Mouse (Mus musculus) heart, adult 2 months (tissue): ENCODE data around the gene Arhgap11a. TPM values are rescaled to one million over a fixed set of nuclear protein-coding genes. Genes with fewer than 3 reads are reported as not detected.

Experiments used
- DNase-seq, 2 experiments: peaks; one replicate each; pipeline ENCODE4 v3.0.0; 2021
- H3K27ac ChIP-seq: fragments of 200-600 bp; 2 replicates; pipeline ENCODE4 v1.8.1; 2022
- H3K27me3 ChIP-seq: fragments of 200-500 bp; 2 replicates; pipeline ENCODE4 v1.6.1; 2012; ENCODE audit warnings: mild to moderate bottlenecking, low read length, inconsistent platforms, mixed read lengths; ENCODE audit not compliant: control insufficient read depth, insufficient read depth
- H3K36me3 ChIP-seq: fragments of 200-500 bp; 2 replicates; pipeline ENCODE4 v1.6.1; 2012; ENCODE audit warnings: low read length, inconsistent platforms; ENCODE audit not compliant: control insufficient read depth, insufficient read depth
- H3K4me1 ChIP-seq: fragments of 200-500 bp; 2 replicates; pipeline ENCODE4 v1.6.1; 2011; ENCODE audit warnings: low read length; ENCODE audit not compliant: control insufficient read depth, insufficient read depth
- H3K4me3 ChIP-seq: fragments of 200-600 bp; 2 replicates; pipeline ENCODE4 v1.8.1; 2022
- H3K79me2 ChIP-seq: fragments of 200-500 bp; replicated peaks from 2 replicates; pipeline ENCODE4 v1.6.1; 2012; ENCODE audit warnings: mild to moderate bottlenecking, inconsistent platforms, low read length, moderate library complexity, mixed read lengths; ENCODE audit not compliant: control insufficient read depth, insufficient read depth
- H3K9ac ChIP-seq: fragments of 200-500 bp; 2 replicates; pipeline ENCODE4 v1.6.1; 2012; ENCODE audit warnings: low read depth, mild to moderate bottlenecking, control low read depth, inconsistent platforms, low read length, mixed read lengths
- CTCF ChIP-seq: fragments of 200-600 bp; IDR thresholded peaks from 2 replicates; pipeline ENCODE4 v1.8.1; 2022; ENCODE audit warnings: antibody characterized with exemption, mild to moderate bottlenecking, moderate library complexity
- EP300 ChIP-seq: fragments of 200-500 bp; IDR thresholded peaks from 2 replicates; pipeline ENCODE4 v1.6.1; 2011; ENCODE audit warnings: low read depth, low read length, control low read depth; ENCODE audit not compliant: insufficient read depth
- POLR2A ChIP-seq: fragments of 200-500 bp; IDR thresholded peaks from 2 replicates; pipeline ENCODE4 v1.6.1; 2011; ENCODE audit warnings: mild to moderate bottlenecking, low read depth, low read length, control low read depth; ENCODE audit not compliant: insufficient read depth
- WGBS: fragments of 180-500 bp; shearing (Covaris S2); methylation state at CpG from one replicate; pipeline ENCODE4 v1.1.7; 2018; 5-methylcytosine and 5-hydroxymethylcytosine counted together
- intact Hi-C: fragments of 180-260 bp; cut with DNase I; formaldehyde crosslinking; loops from one replicate; pipeline ENCODE4 v1.15.1; 2025
- polyA plus RNA-seq: library from polyadenylated mRNA; depleted of rRNA; stranded (reverse); fragments of >200 nt; gene quantifications from 2 replicates; pipeline ENCODE4 v1.2.3, GENCODE M21; 2012
- total RNA-seq, 2 experiments: library from RNA; stranded (reverse); gene quantifications; 2 replicates each; pipeline ENCODE4 v1.2.3; 2021

Gene Arhgap11a
- total and polyA plus RNA-seq, 3 experiments = 0.31 to 1.5 (median 1.2) TPM

GRCm38 (mm10) chr2:113868404-113868803 is 19.9 kb upstream of the Arhgap11a start:
- no peak overlapping the region for H3K27ac ChIP-seq
- no peaks in the 10 kb centered on the region for H3K79me2 ChIP-seq
- H3K27me3 ChIP-seq = no peaks in the 10 kb centered on the region
- TF ChIP-seq EP300 (no peak), POLR2A (no peak), CTCF (no peak)
- WGBS = 75% methylated on average over 4 of the region's 4 CpGs
- intact Hi-C loops = loop anchor here (5.0 kb wide), 1 partner anchor 189 kb away; no protein-coding TSS in a partner anchor
- DNase-seq = no peak
- H3K36me3 ChIP-seq = no peaks in the 10 kb centered on the region
- no peaks in the 10 kb centered on the region for H3K4me1 ChIP-seq
- no peak overlapping the region for H3K9ac ChIP-seq
- no peak overlapping the region for H3K4me3 ChIP-seq

DNA sequence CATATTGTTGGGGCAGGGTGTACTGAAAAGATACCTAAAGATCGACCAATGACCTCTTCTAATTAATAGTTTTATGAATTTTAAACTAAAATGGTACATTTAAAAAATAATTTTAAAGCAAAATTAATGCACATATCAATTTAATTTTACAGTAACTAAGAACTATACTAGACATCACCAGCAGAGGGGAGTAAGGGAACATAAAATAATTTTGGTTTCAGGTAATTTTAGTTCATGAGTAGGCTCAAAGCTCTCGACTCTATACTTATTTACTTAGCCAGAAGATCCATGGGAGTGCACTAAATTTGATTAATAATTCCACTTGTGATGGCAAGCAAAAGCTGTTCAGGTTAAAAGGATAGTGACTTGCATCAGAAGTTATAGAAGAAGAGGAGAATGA is 17.7 kb upstream of the Arhgap11a start:
- 0 out of 2 replicates have a peak overlapping the region, but pooled peaks have one; percentile 9 for H3K27ac ChIP-seq
- DNase-seq = no peak
- no peak overlapping the region for H3K4me3 ChIP-seq
- intact Hi-C loops = loop anchor here (2.0 to 5.0 kb wide), 2 partner anchors 191 to 281 kb away; no protein-coding TSS in a partner anchor
- no peaks in the 10 kb centered on the region for H3K36me3 ChIP-seq
- no peak overlapping the region for H3K9ac ChIP-seq
- H3K79me2 ChIP-seq = no peaks in the 10 kb centered on the region
- H3K4me1 ChIP-seq = no peaks in the 10 kb centered on the region
- no peaks in the 10 kb centered on the region for H3K27me3 ChIP-seq
- no peak for TF ChIP-seq EP300
- TF ChIP-seq CTCF = peak; percentile 67
- TF ChIP-seq POLR2A = no peak
- 11% methylated on average over 2 of the region's 2 CpGs for WGBS

GRCm38 (mm10) chr2:113849141-113849540 is 680 bp upstream of the Arhgap11a start:
- H3K27ac ChIP-seq = peak overlapping the region; percentile 100
- TF ChIP-seq CTCF (no peak), EP300 (no peak), POLR2A (no peak)
- H3K27me3 ChIP-seq = no peaks in the 10 kb centered on the region
- peak overlapping the region; percentile 74 for H3K4me3 ChIP-seq
- peak overlapping the region; percentile 68 for H3K9ac ChIP-seq
- no peak for DNase-seq
- under 1% methylated on average over 3 of the region's 3 CpGs for WGBS
- intact Hi-C loops = loop anchor here (5.0 kb wide), 1 partner anchor 803 kb away; the partner anchor contains the start of gene Dph6
- no peaks in the 10 kb centered on the region for H3K36me3 ChIP-seq
- no peaks in the 10 kb centered on the region for H3K79me2 ChIP-seq
- H3K4me1 ChIP-seq = no peaks in the 10 kb centered on the region; the same call in 1 of the 2 replicates

DNA sequence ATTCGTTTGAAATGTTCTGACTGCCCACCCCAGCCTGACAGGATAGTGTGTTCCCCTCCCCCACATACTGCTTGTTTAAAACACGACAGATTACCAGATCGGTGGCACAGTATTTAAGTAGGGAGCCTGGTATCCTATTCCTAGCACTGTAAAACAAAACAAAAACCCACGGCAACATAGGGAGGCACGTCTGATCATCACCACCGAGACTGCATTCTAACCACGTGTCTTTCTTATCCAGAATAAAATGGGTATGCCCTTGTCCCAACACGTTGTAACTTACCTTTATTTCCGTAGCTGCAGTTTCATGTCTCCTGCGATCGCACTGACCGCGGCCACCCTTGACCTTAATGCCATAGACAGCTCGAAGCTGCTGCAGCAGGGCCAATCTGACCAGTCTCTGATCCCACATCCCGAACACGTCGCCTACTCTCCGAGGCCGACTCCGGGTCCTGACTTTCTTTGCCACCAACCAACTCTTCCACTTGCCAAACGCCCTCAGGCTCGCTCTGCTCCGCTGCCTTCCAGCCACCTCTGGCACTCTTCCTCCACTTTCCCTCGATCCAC is 700 bp downstream of the Arhgap11a start:
- peak in 1 of 2 experiments; percentile 39 for DNase-seq
- Histone ChIP-seq H3K4me1 (no peaks in the 10 kb centered on the region; the same call in 1 of the 2 replicates), H3K36me3 (no peaks in the 10 kb centered on the region), H3K79me2 (no peaks in the 10 kb centered on the region), H3K9ac (peak overlapping the region; percentile 10; the same call in 1 of the 2 replicates), H3K27ac (no peak overlapping the region), H3K4me3 (peak overlapping the region; percentile 74), H3K27me3 (no peaks in the 10 kb centered on the region)
- intact Hi-C loops = loop anchor here (5.0 kb wide), 1 partner anchor 805 kb away; the partner anchor contains the start of gene Dph6
- TF ChIP-seq EP300 (no peak), POLR2A (no peak), CTCF (no peak)
- WGBS = under 1% methylated on average over 24 of the region's 24 CpGs

GRCm38 (mm10) chr2:113845081-113845480 is 3.4 kb downstream of the Arhgap11a start:
- 72% methylated on average over 4 of the region's 4 CpGs for WGBS
- H3K79me2 ChIP-seq = no peaks in the 10 kb centered on the region
- no peak for TF ChIP-seq POLR2A
- TF ChIP-seq EP300 = no peak
- no peaks in the 10 kb centered on the region for H3K27me3 ChIP-seq
- intact Hi-C loops = loop anchor here (5.0 kb wide), 1 partner anchor 807 kb away; the partner anchor contains the start of gene Dph6
- no peaks in the 10 kb centered on the region for H3K36me3 ChIP-seq
- H3K4me3 ChIP-seq = no peak overlapping the region
- H3K9ac ChIP-seq = no peak overlapping the region
- no peaks in the 10 kb centered on the region; the same call in 1 of the 2 replicates for H3K4me1 ChIP-seq
- H3K27ac ChIP-seq = no peak overlapping the region
- no peak for DNase-seq
